Mouse (Mus musculus): ENCODE measurements around the gene Irgm1. TPM values are rescaled to one million over a fixed set of nuclear protein-coding genes. Genes with fewer than 3 reads are reported as not detected.
"Not testable (repeated sequence)": the region's sequence is repeated elsewhere in the genome, so short reads cannot be mapped to it uniquely, and the experiment has no call there.

Gene Irgm1
- 1.5 and 2.1 TPM in 2 replicates for polyA plus RNA-seq (2014; fragmentation: Nextera tagmentation; extraction: Ambion mirVana)

DNA sequence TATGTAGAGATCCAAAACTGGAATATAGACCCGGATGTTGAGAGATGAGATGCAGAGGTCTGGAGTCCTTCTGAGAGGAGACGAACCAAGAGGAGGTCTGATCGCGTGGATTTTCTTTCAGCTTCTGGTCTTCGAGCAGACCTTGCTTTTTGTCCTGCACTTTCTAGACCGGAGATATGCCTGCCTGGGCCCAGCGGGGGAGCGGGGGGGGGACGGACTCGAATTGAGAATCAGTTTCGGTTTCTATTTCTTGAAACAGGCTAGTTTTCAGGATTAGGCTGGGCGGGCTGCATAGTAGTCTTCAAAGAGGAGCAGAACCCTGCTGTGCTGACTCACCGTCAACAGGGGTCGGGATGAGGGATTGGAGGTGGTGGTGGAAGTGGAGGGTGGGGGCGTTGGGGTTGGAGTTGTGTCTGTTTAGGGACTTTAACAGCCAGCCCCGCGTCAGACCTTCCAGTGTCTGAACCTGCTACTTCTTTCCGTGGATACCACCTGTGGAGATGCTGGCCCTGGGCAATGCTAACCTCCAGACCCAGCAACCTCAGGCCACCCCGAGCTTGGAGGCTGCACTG lies at the start of gene Irgm1:
Irgm1 (minus strand) TSS at position 483 of the 572 bp plus-strand sequence.
- Histone ChIP-seq H3K4me2 (replicated peaks; ENCODE audit: low read depth, low read length) (peak within 1 kb of the TSS; percentile 46), H3K9me3 (ENCODE audit: control insufficient read depth, low read length) (no peaks in the 10 kb centered on the region), H3K4me3 (ENCODE audit: low read depth, low read length) (peak within 1 kb of the TSS; percentile 29), H3K27me3 (ENCODE audit: control insufficient read depth, insufficient read depth, low read length) (no peaks in the 10 kb centered on the region), H3K36me3 (ENCODE audit: control insufficient read depth, insufficient read depth, low read length) (no peaks in the 10 kb centered on the region), H3K27ac (ENCODE audit: low read depth, low read length) (no peak within 1 kb of the TSS), H3K9ac (ENCODE audit: low read depth, low read length) (peak within 1 kb of the TSS; percentile 7; the same call in 1 of the 2 replicates), H3K4me1 (replicated peaks; ENCODE audit: control insufficient read depth, insufficient read depth, low read length) (no peaks in the 10 kb centered on the region)
- WGBS = 3% methylated on average over 19 of the region's 19 CpGs
- ATAC-seq (ENCODE audit: low FRiP score) = peak; percentile 65
- peak; percentile 52 for DNase-seq (ENCODE audit: low spot score)

DNA sequence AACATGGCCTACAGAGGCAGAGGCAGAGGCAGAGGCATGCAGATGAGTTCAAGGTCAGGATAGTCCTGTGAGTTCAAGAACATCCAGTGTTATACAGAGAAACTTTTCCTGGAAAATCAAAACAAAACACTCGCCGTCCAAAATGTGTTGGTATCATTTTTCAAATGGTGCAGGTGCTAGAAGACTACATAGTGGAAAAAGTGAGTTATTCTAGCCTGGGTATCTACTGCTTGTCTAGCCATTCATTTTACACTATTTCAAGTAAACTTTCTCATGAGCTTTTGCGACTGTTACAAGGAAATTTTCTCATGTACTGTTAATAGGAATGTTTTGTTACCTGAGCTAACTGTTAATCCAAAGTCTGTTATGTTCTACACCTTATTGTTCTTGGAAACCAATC lies 46.9 kb upstream of the Irgm1 start:
- H3K27ac ChIP-seq (ENCODE audit: low read depth, low read length) = no peak overlapping the region
- 85% methylated on average over 3 of the region's 3 CpGs for WGBS

DNA sequence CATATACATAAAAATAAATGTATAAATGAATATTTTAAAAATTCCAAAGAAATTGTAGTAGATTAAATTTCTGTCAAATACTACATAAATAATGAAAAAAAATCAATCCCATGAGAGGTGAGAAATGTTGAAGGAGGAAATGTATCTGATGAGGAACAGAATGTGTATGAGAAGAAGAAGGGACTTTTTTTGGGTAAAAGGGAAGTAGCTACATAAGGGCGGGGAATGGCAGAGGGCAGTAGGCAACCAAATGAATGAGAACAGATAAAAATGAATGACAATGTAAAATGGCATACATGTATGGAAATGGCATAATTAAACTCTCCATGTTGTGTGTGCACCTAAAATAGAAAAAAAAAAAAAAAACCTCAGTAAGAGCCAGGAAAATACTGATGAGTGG lies 42.1 kb upstream of the Irgm1 start:
- Histone ChIP-seq H3K4me3 (ENCODE audit: low read depth, low read length) (no peak overlapping the region), H3K4me1 (replicated peaks; ENCODE audit: control insufficient read depth, insufficient read depth, low read length) (no peaks in the 10 kb centered on the region), H3K9me3 (ENCODE audit: control insufficient read depth, low read length) (no peaks in the 10 kb centered on the region), H3K27ac (ENCODE audit: low read depth, low read length) (no peak overlapping the region), H3K9ac (ENCODE audit: low read depth, low read length) (no peak overlapping the region), H3K27me3 (ENCODE audit: control insufficient read depth, insufficient read depth, low read length) (no peaks in the 10 kb centered on the region), H3K36me3 (ENCODE audit: control insufficient read depth, insufficient read depth, low read length) (no peaks in the 10 kb centered on the region), H3K4me2 (replicated peaks; ENCODE audit: low read depth, low read length) (no peak overlapping the region)
- DNase-seq (ENCODE audit: low spot score) = no peak
- 90% methylated on average over 1 of the region's 1 CpGs for WGBS
- ATAC-seq (ENCODE audit: low FRiP score) = no peak

More for the DNA sequence above, 46.9 kb upstream of the Irgm1 start:
- no peaks in the 10 kb centered on the region for H3K9me3 ChIP-seq (ENCODE audit: control insufficient read depth, low read length)
- H3K9ac ChIP-seq (ENCODE audit: low read depth, low read length) = no peak overlapping the region
- H3K4me3 ChIP-seq (ENCODE audit: low read depth, low read length) = no peak overlapping the region
- DNase-seq (ENCODE audit: low spot score) (no peak), ATAC-seq (ENCODE audit: low FRiP score) (no peak)
- H3K27me3 ChIP-seq (ENCODE audit: control insufficient read depth, insufficient read depth, low read length) = no peaks in the 10 kb centered on the region
- H3K36me3 ChIP-seq (ENCODE audit: control insufficient read depth, insufficient read depth, low read length) = no peaks in the 10 kb centered on the region
- H3K4me2 ChIP-seq (replicated peaks; ENCODE audit: low read depth, low read length) = no peak overlapping the region
- H3K4me1 ChIP-seq (replicated peaks; ENCODE audit: control insufficient read depth, insufficient read depth, low read length) = no peaks in the 10 kb centered on the region

DNA sequence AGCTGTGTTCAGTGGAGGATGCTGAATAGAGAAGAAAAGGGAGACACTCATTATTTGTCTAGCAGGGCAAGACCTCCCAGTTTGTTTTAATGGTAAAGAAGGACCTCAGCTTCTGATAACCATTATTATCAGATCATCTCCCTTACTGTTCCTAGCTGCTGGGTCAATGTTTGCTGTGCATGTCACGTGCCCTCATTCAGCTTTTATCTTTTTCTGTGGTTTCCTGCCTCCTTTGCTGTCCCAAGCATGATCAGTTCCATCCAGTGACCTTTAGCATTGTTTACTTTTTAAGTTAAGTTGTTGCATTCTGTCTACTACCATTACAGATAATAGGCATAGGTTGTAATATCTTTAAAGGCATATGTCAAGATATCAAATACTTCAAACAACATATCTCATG lies 37.0 kb upstream of the Irgm1 start:
- H3K4me1 ChIP-seq (replicated peaks; ENCODE audit: control insufficient read depth, insufficient read depth, low read length) = no peaks in the 10 kb centered on the region
- no peak overlapping the region for H3K9ac ChIP-seq (ENCODE audit: low read depth, low read length)
- H3K27ac ChIP-seq (ENCODE audit: low read depth, low read length) = no peak overlapping the region
- DNase-seq (ENCODE audit: low spot score) (no peak), ATAC-seq (ENCODE audit: low FRiP score) (no peak)
- no peak overlapping the region for H3K4me3 ChIP-seq (ENCODE audit: low read depth, low read length)
- H3K4me2 ChIP-seq (replicated peaks; ENCODE audit: low read depth, low read length) = no peak overlapping the region
- WGBS = 45% methylated on average over 1 of the region's 1 CpGs
- H3K9me3 ChIP-seq (ENCODE audit: control insufficient read depth, low read length) = no peaks in the 10 kb centered on the region
- no peaks in the 10 kb centered on the region for H3K27me3 ChIP-seq (ENCODE audit: control insufficient read depth, insufficient read depth, low read length)
- no peaks in the 10 kb centered on the region for H3K36me3 ChIP-seq (ENCODE audit: control insufficient read depth, insufficient read depth, low read length)

DNA sequence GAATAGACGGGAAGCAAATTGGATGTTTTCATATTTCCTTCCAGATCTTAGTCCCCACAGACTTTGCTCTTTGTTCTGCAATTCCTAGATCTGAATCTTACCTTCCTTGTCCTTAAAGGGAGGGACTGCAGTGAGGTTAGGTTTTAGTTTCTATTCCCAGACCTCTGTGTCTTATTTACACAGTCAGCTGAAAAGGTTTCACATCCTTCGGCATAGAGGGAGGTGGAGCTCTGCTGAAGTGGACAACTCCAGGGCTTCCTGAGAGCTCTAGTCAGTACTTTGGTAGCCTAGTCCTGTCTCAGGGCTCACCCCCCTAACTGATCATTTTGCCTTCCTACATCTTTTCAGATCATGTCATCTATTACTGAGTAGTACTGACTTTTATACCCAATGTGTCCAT lies 30.5 kb upstream of the Irgm1 start, which contains the start of gene Gm5431:
Gm5431 (minus strand) TSS at position 194 of the 400 bp plus-strand sequence.
- Histone ChIP-seq H3K36me3 (ENCODE audit: control insufficient read depth, insufficient read depth, low read length) (no peaks in the 10 kb centered on the region), H3K9ac (ENCODE audit: low read depth, low read length) (no peak within 1 kb of the TSS), H3K4me3 (ENCODE audit: low read depth, low read length) (no peak within 1 kb of the TSS), H3K4me2 (replicated peaks; ENCODE audit: low read depth, low read length) (no peak within 1 kb of the TSS), H3K27ac (ENCODE audit: low read depth, low read length) (no peak within 1 kb of the TSS), H3K27me3 (ENCODE audit: control insufficient read depth, insufficient read depth, low read length) (no peaks in the 10 kb centered on the region), H3K4me1 (replicated peaks; ENCODE audit: control insufficient read depth, insufficient read depth, low read length) (no peaks in the 10 kb centered on the region), H3K9me3 (ENCODE audit: control insufficient read depth, low read length) (no peaks in the 10 kb centered on the region)
- DNase-seq (ENCODE audit: low spot score) (no peak), ATAC-seq (ENCODE audit: low FRiP score) (no peak)
- WGBS = 91% methylated on average over 2 of the region's 2 CpGs

DNA sequence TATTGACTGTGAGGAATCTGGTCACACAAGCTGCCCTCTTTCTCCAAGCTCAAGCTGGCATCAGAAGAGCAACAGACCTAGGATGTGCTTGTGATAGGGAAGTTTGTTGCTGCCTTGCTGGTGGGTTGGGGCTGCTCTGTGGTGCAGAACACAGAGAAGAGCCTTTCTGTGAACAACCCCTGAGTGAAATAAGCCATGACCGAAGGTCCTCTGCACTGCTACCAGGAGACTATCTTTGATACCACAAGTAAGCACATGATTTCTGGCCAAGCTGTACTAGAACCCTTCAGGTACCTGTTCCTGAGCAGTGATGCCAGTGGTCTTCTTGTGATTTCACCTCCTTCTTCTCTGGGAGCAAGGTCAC lies 30.1 kb upstream of the Irgm1 start:
- not testable (repeated sequence) for H3K36me3 ChIP-seq (ENCODE audit: control insufficient read depth, insufficient read depth, low read length); H3K9ac ChIP-seq (ENCODE audit: low read depth, low read length); ATAC-seq (ENCODE audit: low FRiP score); H3K9me3 ChIP-seq (ENCODE audit: control insufficient read depth, low read length); DNase-seq (ENCODE audit: low spot score); H3K27me3 ChIP-seq (ENCODE audit: control insufficient read depth, insufficient read depth, low read length); H3K4me3 ChIP-seq (ENCODE audit: low read depth, low read length); H3K27ac ChIP-seq (ENCODE audit: low read depth, low read length); H3K4me1 ChIP-seq (replicated peaks; ENCODE audit: control insufficient read depth, insufficient read depth, low read length); H3K4me2 ChIP-seq (replicated peaks; ENCODE audit: low read depth, low read length)
- WGBS = 88% methylated on average over 1 of the region's 1 CpGs

DNA sequence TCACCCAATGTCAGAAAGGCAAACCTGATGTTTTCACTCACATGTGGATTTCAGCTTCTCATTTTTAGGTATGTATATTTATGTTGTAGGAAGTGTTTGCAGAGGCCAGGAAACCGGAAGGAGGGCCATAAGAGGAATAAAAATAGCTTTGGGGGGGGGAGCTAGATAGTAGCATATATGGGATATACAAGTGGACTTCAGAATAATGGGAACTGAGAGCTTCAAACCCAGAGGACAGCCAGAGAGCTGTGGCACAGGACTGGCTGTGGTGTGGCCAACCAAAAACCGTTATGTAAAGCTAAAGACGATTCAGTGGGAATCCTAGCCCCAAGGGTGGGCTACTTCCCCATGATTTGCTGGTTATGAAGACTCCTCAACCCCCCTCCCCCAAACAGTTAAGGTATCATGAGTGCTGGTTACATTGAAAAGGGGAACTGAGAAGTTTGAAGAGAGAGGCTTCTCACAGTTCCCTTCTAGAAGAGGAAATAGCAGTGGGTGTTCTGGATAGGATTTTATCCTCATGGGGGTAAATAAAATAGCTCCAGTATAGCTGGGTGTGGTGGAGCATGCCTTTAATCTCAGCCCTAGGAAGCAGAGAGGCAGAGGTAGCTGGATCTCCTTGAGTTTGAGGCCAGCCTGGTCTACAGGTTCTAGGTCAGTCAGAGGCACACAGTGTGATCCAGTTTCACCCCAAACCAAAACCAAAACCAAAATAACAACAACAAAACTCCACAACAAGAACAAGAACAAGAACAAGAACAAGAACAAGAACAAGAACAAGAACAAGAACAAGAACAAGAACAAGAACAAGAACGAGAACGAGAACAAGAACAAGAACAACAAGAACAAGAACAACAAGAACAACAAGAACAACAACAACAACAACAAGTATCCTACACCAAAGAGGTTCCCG lies 29.4 kb upstream of the Irgm1 start:
- 78% methylated on average over 6 of the region's 6 CpGs for WGBS
- H3K4me1 ChIP-seq (replicated peaks; ENCODE audit: control insufficient read depth, insufficient read depth, low read length); H3K9ac ChIP-seq (ENCODE audit: low read depth, low read length); H3K36me3 ChIP-seq (ENCODE audit: control insufficient read depth, insufficient read depth, low read length); ATAC-seq (ENCODE audit: low FRiP score); H3K27ac ChIP-seq (ENCODE audit: low read depth, low read length); H3K27me3 ChIP-seq (ENCODE audit: control insufficient read depth, insufficient read depth, low read length); H3K4me3 ChIP-seq (ENCODE audit: low read depth, low read length); H3K9me3 ChIP-seq (ENCODE audit: control insufficient read depth, low read length); DNase-seq (ENCODE audit: low spot score); H3K4me2 ChIP-seq (replicated peaks; ENCODE audit: low read depth, low read length): not testable (repeated sequence)

DNA sequence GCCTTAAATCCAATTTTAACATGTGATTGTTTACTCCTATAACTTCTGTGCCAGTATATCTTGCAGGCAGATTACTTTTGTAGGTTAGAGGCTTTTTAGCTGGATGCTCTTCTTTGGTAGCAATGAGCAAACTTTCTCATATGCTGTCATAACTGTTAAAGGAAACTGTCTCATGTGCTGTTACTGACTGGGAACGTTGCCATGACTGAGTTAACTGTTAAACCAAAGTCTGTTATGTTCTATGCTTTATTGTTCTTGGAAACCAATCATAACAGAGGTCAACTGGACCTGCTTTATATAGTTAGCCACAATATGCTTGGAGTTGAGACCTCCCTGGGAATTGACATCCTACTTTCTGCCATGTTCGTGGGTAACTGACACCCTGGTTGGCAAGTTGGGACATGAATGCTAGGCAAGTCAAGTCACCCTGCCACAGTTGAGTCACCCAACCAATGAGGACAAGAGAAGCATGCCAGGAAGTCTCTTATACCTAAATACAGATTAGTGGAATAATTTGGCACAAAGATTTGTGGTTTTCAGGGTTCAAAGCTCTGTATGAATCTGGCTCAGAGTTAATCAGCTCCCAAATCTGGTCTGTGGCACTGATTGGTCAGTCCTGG lies 27.4 kb upstream of the Irgm1 start:
- ATAC-seq (ENCODE audit: low FRiP score) (no peak), DNase-seq (ENCODE audit: low spot score) (no peak)
- H3K27me3 ChIP-seq (ENCODE audit: control insufficient read depth, insufficient read depth, low read length) = no peaks in the 10 kb centered on the region
- no peak overlapping the region for H3K4me2 ChIP-seq (replicated peaks; ENCODE audit: low read depth, low read length)
- no peak overlapping the region for H3K27ac ChIP-seq (ENCODE audit: low read depth, low read length)
- H3K9ac ChIP-seq (ENCODE audit: low read depth, low read length) = no peak overlapping the region
- H3K4me1 ChIP-seq (replicated peaks; ENCODE audit: control insufficient read depth, insufficient read depth, low read length) = no peaks in the 10 kb centered on the region
- 82% methylated on average over 2 of the region's 2 CpGs for WGBS
- no peak overlapping the region for H3K4me3 ChIP-seq (ENCODE audit: low read depth, low read length)
- H3K9me3 ChIP-seq (ENCODE audit: control insufficient read depth, low read length) = no peaks in the 10 kb centered on the region
- H3K36me3 ChIP-seq (ENCODE audit: control insufficient read depth, insufficient read depth, low read length) = no peaks in the 10 kb centered on the region

Data from hindbrain, embryonic 11.5 days (tissue).